Mouse (Mus musculus) thymus, postnatal 10 days (tissue): ENCODE data around the gene Ctnna2.

Experiments used
- DNase-seq, 2 experiments: peaks; one replicate each; pipeline ENCODE4 v3.0.0; 2021; ENCODE audit warnings: low spot score in 2 of 2

Ctnna2 gene

GRCm38 (mm10) chr6:77979241-77979961, at the start of gene Ctnna2:
Ctnna2 (minus strand) TSS chr6:77979699.
- peak in 1 of 2 experiments; percentile 15 for DNase-seq

GRCm38 (mm10) chr6:77980137-77981052, 896 bp upstream of the Ctnna2 start:
- DNase-seq: no peak

GRCm38 (mm10) chr6:77978476-77979240, 841 bp downstream of the Ctnna2 start:
- DNase-seq: no peak

- DNase-seq: no peak
Measured at GRCm38 (mm10) chr6:77970545-77971242, 8.8 kb downstream of the Ctnna2 start.

- DNase-seq: no peak
Measured at GRCm38 (mm10) chr6:77969774-77970173, 9.7 kb downstream of the Ctnna2 start.

- DNase-seq: no peak
Measured at GRCm38 (mm10) chr6:77962011-77962410, 17.5 kb downstream of the Ctnna2 start.

GRCm38 (mm10) chr6:77951276-77951675, 28.2 kb downstream of the Ctnna2 start:
- no peak for DNase-seq

- no peak for DNase-seq
Measured at GRCm38 (mm10) chr6:77950690-77951089, 28.8 kb downstream of the Ctnna2 start.

- no peak for DNase-seq
Measured at GRCm38 (mm10) chr6:77929375-77929774, 50.1 kb downstream of the Ctnna2 start.

- no peak for DNase-seq
Measured at GRCm38 (mm10) chr6:77873150-77873549, 106.3 kb downstream of the Ctnna2 start.

- no peak for DNase-seq
Measured at GRCm38 (mm10) chr6:77869313-77869712, 110.2 kb downstream of the Ctnna2 start.

- no peak for DNase-seq
Measured at GRCm38 (mm10) chr6:77868119-77868518, 111.4 kb downstream of the Ctnna2 start.

GRCm38 (mm10) chr6:77863379-77863778, 116.1 kb downstream of the Ctnna2 start:
- no peak for DNase-seq

GRCm38 (mm10) chr6:77862781-77863180, 116.7 kb downstream of the Ctnna2 start:
- no peak for DNase-seq

- DNase-seq: no peak
Measured at GRCm38 (mm10) chr6:77849438-77849837, 130.1 kb downstream of the Ctnna2 start.

- no peak for DNase-seq
Measured at GRCm38 (mm10) chr6:77848796-77849195, 130.7 kb downstream of the Ctnna2 start.

GRCm38 (mm10) chr6:77847651-77848050, 131.8 kb downstream of the Ctnna2 start:
- DNase-seq: no peak

- no peak for DNase-seq
Measured at GRCm38 (mm10) chr6:77839076-77839475, 140.4 kb downstream of the Ctnna2 start.

- DNase-seq: no peak
Measured at GRCm38 (mm10) chr6:77838653-77839052, 140.8 kb downstream of the Ctnna2 start.

GRCm38 (mm10) chr6:77837543-77837942, 142.0 kb downstream of the Ctnna2 start:
- DNase-seq: no peak

- no peak for DNase-seq
Measured at GRCm38 (mm10) chr6:77834680-77835079, 144.8 kb downstream of the Ctnna2 start.
